Mouse (Mus musculus): ENCODE measurements around the gene Dapk1. TPM values are rescaled to one million over a fixed set of nuclear protein-coding genes. Genes with fewer than 3 reads are reported as not detected.

The Dapk1 gene
- polyA plus RNA-seq, 1 experiment from 2014 or later: 4.8 TPM

- DNase-seq (ENCODE audit: low spot score) (peak; percentile 80), ATAC-seq (ENCODE audit: low FRiP score, low TSS enrichment) (peak; percentile 95)
- 71% methylated on average over 8 of the region's 8 CpGs for WGBS
- Histone ChIP-seq H3K9ac (ENCODE audit: low read length) (no peak overlapping the region), H3K9me3 (ENCODE audit: control insufficient read depth, low read length) (no peaks in the 10 kb centered on the region), H3K27me3 (ENCODE audit: control insufficient read depth, insufficient read depth, low read length) (no peaks in the 10 kb centered on the region), H3K4me3 (ENCODE audit: low read depth, low read length) (no peak overlapping the region), H3K36me3 (ENCODE audit: control insufficient read depth, insufficient read depth, low read length) (no peaks in the 10 kb centered on the region), H3K4me2 (replicated peaks; ENCODE audit: low read depth) (no peak overlapping the region), H3K4me1 (replicated peaks; ENCODE audit: control insufficient read depth, insufficient read depth) (no peaks in the 10 kb centered on the region), H3K27ac (replicated peaks) (no peak overlapping the region)
- TF ChIP-seq CTCF (IDR thresholded peaks at IDR 0.05; ENCODE audit: low read depth): no peak
- TF ChIP-seq EP300 (optimal IDR thresholded peaks at IDR 0.05): no peak
Measured at GRCm38 (mm10) chr13:60662493-60663177, 60.9 kb downstream of the Dapk1 start.

GRCm38 (mm10) chr13:60664058-60664457, 62.3 kb downstream of the Dapk1 start:
- Histone ChIP-seq H3K27ac (replicated peaks) (no peak overlapping the region), H3K4me2 (replicated peaks; ENCODE audit: low read depth) (no peak overlapping the region), H3K4me1 (replicated peaks; ENCODE audit: control insufficient read depth, insufficient read depth) (no peaks in the 10 kb centered on the region), H3K4me3 (ENCODE audit: low read depth, low read length) (no peak overlapping the region), H3K36me3 (ENCODE audit: control insufficient read depth, insufficient read depth, low read length) (no peaks in the 10 kb centered on the region), H3K27me3 (ENCODE audit: control insufficient read depth, insufficient read depth, low read length) (no peaks in the 10 kb centered on the region), H3K9ac (ENCODE audit: low read length) (no peak overlapping the region), H3K9me3 (ENCODE audit: control insufficient read depth, low read length) (no peaks in the 10 kb centered on the region)
- DNase-seq (ENCODE audit: low spot score) (no peak), ATAC-seq (ENCODE audit: low FRiP score, low TSS enrichment) (no peak)
- TF ChIP-seq EP300 (optimal IDR thresholded peaks at IDR 0.05) (no peak), CTCF (IDR thresholded peaks at IDR 0.05; ENCODE audit: low read depth) (no peak)
- WGBS: 47% methylated on average over 3 of the region's 3 CpGs

- no peak overlapping the region for H3K4me3 ChIP-seq (ENCODE audit: low read depth, low read length)
- DNase-seq (ENCODE audit: low spot score) (no peak), ATAC-seq (ENCODE audit: low FRiP score, low TSS enrichment) (no peak)
- no peak overlapping the region for H3K9ac ChIP-seq (ENCODE audit: low read length)
- TF ChIP-seq EP300 (optimal IDR thresholded peaks at IDR 0.05): no peak
- TF ChIP-seq CTCF (IDR thresholded peaks at IDR 0.05; ENCODE audit: low read depth): no peak
- H3K27me3 ChIP-seq (ENCODE audit: control insufficient read depth, insufficient read depth, low read length): no peaks in the 10 kb centered on the region
- 59% methylated on average over 10 of the region's 10 CpGs for WGBS
- no peaks in the 10 kb centered on the region for H3K4me1 ChIP-seq (replicated peaks; ENCODE audit: control insufficient read depth, insufficient read depth)
- no peaks in the 10 kb centered on the region for H3K36me3 ChIP-seq (ENCODE audit: control insufficient read depth, insufficient read depth, low read length)
- H3K9me3 ChIP-seq (ENCODE audit: control insufficient read depth, low read length): no peaks in the 10 kb centered on the region
- H3K4me2 ChIP-seq (replicated peaks; ENCODE audit: low read depth): no peak overlapping the region
- no peak overlapping the region for H3K27ac ChIP-seq (replicated peaks)
Measured at GRCm38 (mm10) chr13:60664816-60665215, 63.1 kb downstream of the Dapk1 start.

DNA sequence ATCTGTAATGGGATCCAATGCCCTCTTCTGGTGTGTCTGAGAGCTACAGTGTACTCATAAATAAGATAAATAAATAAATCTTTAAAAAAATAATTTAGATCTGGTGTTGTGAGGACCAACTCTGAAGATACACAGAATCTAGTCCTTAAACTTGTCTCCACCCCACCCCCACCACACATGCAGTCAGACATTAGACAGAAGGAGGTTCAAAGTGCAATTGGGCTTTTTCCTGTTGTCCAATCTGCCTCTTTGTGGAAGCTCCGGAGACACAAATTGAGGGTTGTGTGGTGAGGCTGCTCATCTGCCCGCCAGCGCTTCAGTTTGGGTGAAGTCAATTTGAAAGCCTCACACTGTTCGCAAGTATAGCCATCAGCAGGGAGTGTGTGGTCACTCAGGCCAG, 63.7 kb downstream of the Dapk1 start:
- Histone ChIP-seq H3K9ac (ENCODE audit: low read length) (no peak overlapping the region), H3K9me3 (ENCODE audit: control insufficient read depth, low read length) (no peaks in the 10 kb centered on the region), H3K4me3 (ENCODE audit: low read depth, low read length) (no peak overlapping the region), H3K36me3 (ENCODE audit: control insufficient read depth, insufficient read depth, low read length) (no peaks in the 10 kb centered on the region), H3K27me3 (ENCODE audit: control insufficient read depth, insufficient read depth, low read length) (no peaks in the 10 kb centered on the region), H3K4me1 (replicated peaks; ENCODE audit: control insufficient read depth, insufficient read depth) (no peaks in the 10 kb centered on the region), H3K27ac (replicated peaks) (no peak overlapping the region), H3K4me2 (replicated peaks; ENCODE audit: low read depth) (no peak overlapping the region)
- ATAC-seq (ENCODE audit: low FRiP score, low TSS enrichment) (no peak), DNase-seq (ENCODE audit: low spot score) (no peak)
- WGBS: 96% methylated on average over 4 of the region's 4 CpGs
- TF ChIP-seq CTCF (IDR thresholded peaks at IDR 0.05; ENCODE audit: low read depth): no peak
- no peak for TF ChIP-seq EP300 (optimal IDR thresholded peaks at IDR 0.05)

GRCm38 (mm10) chr13:60668036-60668435, 66.3 kb downstream of the Dapk1 start:
- Histone ChIP-seq H3K4me3 (ENCODE audit: low read depth, low read length) (no peak overlapping the region), H3K9me3 (ENCODE audit: control insufficient read depth, low read length) (no peaks in the 10 kb centered on the region), H3K36me3 (ENCODE audit: control insufficient read depth, insufficient read depth, low read length) (no peaks in the 10 kb centered on the region), H3K9ac (ENCODE audit: low read length) (no peak overlapping the region), H3K4me2 (replicated peaks; ENCODE audit: low read depth) (no peak overlapping the region), H3K4me1 (replicated peaks; ENCODE audit: control insufficient read depth, insufficient read depth) (no peaks in the 10 kb centered on the region), H3K27me3 (ENCODE audit: control insufficient read depth, insufficient read depth, low read length) (no peaks in the 10 kb centered on the region), H3K27ac (replicated peaks) (no peak overlapping the region)
- DNase-seq (ENCODE audit: low spot score) (no peak), ATAC-seq (ENCODE audit: low FRiP score, low TSS enrichment) (no peak)
- WGBS: 87% methylated on average over 6 of the region's 6 CpGs
- TF ChIP-seq CTCF (IDR thresholded peaks at IDR 0.05; ENCODE audit: low read depth) (no peak), EP300 (optimal IDR thresholded peaks at IDR 0.05) (no peak)

GRCm38 (mm10) chr13:60670605-60671004, 68.9 kb downstream of the Dapk1 start:
- no peak for DNase-seq (ENCODE audit: low spot score)
- TF ChIP-seq EP300 (optimal IDR thresholded peaks at IDR 0.05) (no peak), CTCF (IDR thresholded peaks at IDR 0.05; ENCODE audit: low read depth) (no peak)
- Histone ChIP-seq H3K36me3 (ENCODE audit: control insufficient read depth, insufficient read depth, low read length) (no peaks in the 10 kb centered on the region), H3K27me3 (ENCODE audit: control insufficient read depth, insufficient read depth, low read length) (no peaks in the 10 kb centered on the region), H3K4me2 (replicated peaks; ENCODE audit: low read depth) (no peak overlapping the region), H3K4me1 (replicated peaks; ENCODE audit: control insufficient read depth, insufficient read depth) (no peaks in the 10 kb centered on the region), H3K4me3 (ENCODE audit: low read depth, low read length) (no peak overlapping the region), H3K27ac (replicated peaks) (no peak overlapping the region), H3K9me3 (ENCODE audit: control insufficient read depth, low read length) (no peaks in the 10 kb centered on the region), H3K9ac (ENCODE audit: low read length) (no peak overlapping the region)
- 50% methylated on average over 10 of the region's 10 CpGs for WGBS
- no peak for ATAC-seq (ENCODE audit: low FRiP score, low TSS enrichment)

Measured in stomach, postnatal 0 days (tissue).